Comparison of ENCODE assay signal across 10 mouse cellular contexts in the genomic region with DNA sequence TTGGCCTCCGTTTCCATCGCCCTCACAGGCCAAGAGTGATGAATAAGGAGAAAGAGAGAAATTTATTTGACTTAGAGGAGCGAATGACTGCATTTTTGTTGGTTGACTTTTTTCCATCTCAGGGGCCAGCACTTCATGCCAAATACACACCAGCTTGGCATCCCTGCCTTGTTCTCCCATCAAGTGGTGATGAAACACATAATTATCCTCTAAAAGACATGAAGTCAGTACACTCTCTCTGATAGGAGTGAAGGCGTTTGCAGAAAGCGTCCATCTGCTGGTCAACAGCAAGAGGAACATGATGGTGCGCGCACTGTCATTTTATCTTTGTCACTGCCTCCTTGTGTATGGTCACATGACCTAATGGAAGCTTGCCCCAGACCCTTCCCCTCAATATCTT.
DNase-seq lines count a peak whose midpoint lies in the region; ATAC-seq and TF ChIP-seq lines count a peak whose summit lies in the region.
"Had no signal": no experiment of that assay in that cellular context is flagged by ENCODE, and none has a peak within 500 bp of the region (broad histone marks: within the 10 kb centered on the region; RNA-seq: fewer than 3 reads in every experiment).

No protein-coding gene starts in this region.

- H3K36me3 ChIP-seq in lung, embryonic 16.5 days (ENCODE audit: control insufficient read depth, insufficient read depth, low read length): no peaks in the 10 kb centered on the region
- H3K36me3 ChIP-seq: hindbrain, embryonic 13.5 days had no signal

- no peak overlapping the region for H3K9ac ChIP-seq in lung, embryonic 16.5 days (ENCODE audit: low read length)
- H3K9ac ChIP-seq: hindbrain, embryonic 13.5 days had no signal

- no peaks in the 10 kb centered on the region for H3K9me3 ChIP-seq in lung, embryonic 16.5 days (ENCODE audit: control insufficient read depth, low read length)
- H3K9me3 ChIP-seq: hindbrain, embryonic 13.5 days had no signal

- H3K4me2 ChIP-seq in lung, embryonic 16.5 days (ENCODE audit: low read depth, low read length): no peak overlapping the region
- H3K4me2 ChIP-seq: hindbrain, embryonic 13.5 days had no signal

- peak; percentile 13 for DNase-seq in cerebellum, adult 9-10 months
- no peak for DNase-seq in cerebellum, adult 8-10 months
- DNase-seq in layer of hippocampus, adult 2 months (ENCODE audit: low spot score in 2 of 2): no peak
- no peak for DNase-seq in layer of hippocampus, adult 9-10 months (ENCODE audit: low spot score)
- DNase-seq in gastrocnemius, postnatal 25 days: peak; percentile 42
- no peak for DNase-seq in adrenal gland, adult (ENCODE audit: inconsistent age in 2 of 2, low spot score in 1 of 2)
- DNase-seq: kidney, adult 9 months had no signal

- peaks cover 13% of the 10 kb centered on the region; the same call in 1 of the 2 replicates for H3K4me1 ChIP-seq in lung, embryonic 16.5 days (replicated peaks; ENCODE audit: control insufficient read depth, insufficient read depth, low read length)

- 48% methylated on average over 7 of the region's 7 CpGs for WGBS in lung, embryonic 16.5 days

- no peak; the same call in 1 of the 2 replicates for TF ChIP-seq CTCF in layer of hippocampus, adult 2 months (conservative IDR thresholded peaks at IDR 0.05)

- peak overlapping the region; percentile 71 for H3K27ac ChIP-seq in layer of hippocampus, adult 2 months
- H3K27ac ChIP-seq in lung, embryonic 16.5 days (ENCODE audit: low read length): peak overlapping the region; percentile 70; the same call in 1 of the 2 replicates
- H3K27ac ChIP-seq: hindbrain, embryonic 13.5 days had no signal

- no peaks in the 10 kb centered on the region for H3K27me3 ChIP-seq in lung, embryonic 16.5 days (ENCODE audit: control insufficient read depth, insufficient read depth, low read depth, low read length)

- no peak overlapping the region for H3K4me3 ChIP-seq in layer of hippocampus, adult 2 months
- H3K4me3 ChIP-seq in lung, embryonic 16.5 days (ENCODE audit: low read length): no peak overlapping the region
- H3K4me3 ChIP-seq: hindbrain, embryonic 13.5 days had no signal

- ATAC-seq in lung, embryonic 16.5 days (ENCODE audit: low read depth): peak; percentile 93
- ATAC-seq in inflammation-experienced regulatory T-cells, adult 6 months: no peak

Comparison
In these comparisons a context has a peak if more than half of its experiments do, and no peak if none do; other contexts are left out.
1. DNase-seq: peak in cerebellum, adult 9-10 months (single experiment) and gastrocnemius, postnatal 25 days (single experiment); none in cerebellum, adult 8-10 months (single experiment), layer of hippocampus, adult 2 months (0 of 2), layer of hippocampus, adult 9-10 months (single experiment) and adrenal gland, adult (0 of 2).